Comparison of ENCODE assay signal across 16 mouse cellular contexts in the genomic region with DNA sequence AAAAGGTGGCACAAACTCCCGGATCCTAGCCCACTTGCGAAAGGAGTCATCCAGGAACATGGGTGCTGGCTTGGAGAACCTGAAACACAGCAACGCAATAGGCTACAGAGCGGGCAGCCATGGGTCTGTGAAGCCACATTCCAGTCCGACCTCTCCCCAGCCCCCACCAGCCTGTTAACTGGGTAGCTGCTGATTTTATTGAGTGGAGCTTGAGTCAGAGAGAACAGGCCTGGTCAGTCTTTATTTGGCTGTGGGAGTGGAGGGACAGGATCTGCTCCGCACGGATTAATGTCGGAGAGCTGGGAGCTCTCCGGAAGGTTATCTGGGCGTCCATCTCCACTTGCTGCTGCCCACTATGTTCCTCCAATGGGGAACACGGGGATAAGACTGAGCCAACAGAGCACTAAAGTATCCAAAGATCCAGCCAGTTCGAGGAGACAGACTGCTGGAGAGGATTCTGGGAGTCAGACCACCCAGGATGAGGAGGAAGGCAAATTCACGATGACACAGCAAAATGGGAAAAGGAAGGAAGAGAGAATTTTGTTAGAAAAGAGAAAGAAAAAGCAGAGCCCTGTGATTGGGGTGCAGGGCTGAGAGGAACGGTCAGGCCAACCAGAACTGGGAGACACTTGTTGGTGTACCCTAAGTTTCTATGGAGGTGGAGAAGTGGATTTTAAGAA. TPM values are rescaled to one million over a fixed set of nuclear protein-coding genes. Genes with fewer than 3 reads are reported as not detected.
DNase-seq lines count a peak whose midpoint lies in the region; ATAC-seq and TF ChIP-seq lines count a peak whose summit lies in the region.
"Had no signal": no experiment of that assay in that cellular context is flagged by ENCODE, and none has a peak within 500 bp of the region (broad histone marks: within the 10 kb centered on the region; RNA-seq: fewer than 3 reads in every experiment).

No protein-coding gene starts in this region.

- 0 out of 2 replicates have a peak, but pooled peaks cover 10% of the 10 kb centered on the region for H3K4me1 ChIP-seq in kidney, embryonic 15.5 days
- peaks cover 3% of the 10 kb centered on the region for H3K4me1 ChIP-seq in testis, adult 2 months (ENCODE audit: control insufficient read depth, insufficient read depth, low read length)
- H3K4me1 ChIP-seq in stomach, postnatal 0 days (replicated peaks; ENCODE audit: control insufficient read depth, insufficient read depth), result no peaks in the 10 kb centered on the region
- H3K4me1 ChIP-seq: forebrain, embryonic 10.5 days had no signal

- peaks cover 9% of the 10 kb centered on the region; the same call in 1 of the 2 replicates for H3K36me3 ChIP-seq in kidney, embryonic 15.5 days
- H3K36me3 ChIP-seq in testis, adult 2 months (ENCODE audit: control insufficient read depth, insufficient read depth, low read length), result no peaks in the 10 kb centered on the region
- H3K36me3 ChIP-seq in stomach, postnatal 0 days (ENCODE audit: control insufficient read depth, insufficient read depth, low read length), result no peaks in the 10 kb centered on the region
- H3K36me3 ChIP-seq: lung, embryonic 15.5 days had no signal

- TF ChIP-seq CTCF in testis, adult 2 months (IDR thresholded peaks at IDR 0.05; ENCODE audit: control insufficient read depth, insufficient read depth, insufficient replicate concordance, low read depth, low read length), result no peak
- no peak for TF ChIP-seq CTCF in stomach, postnatal 0 days (IDR thresholded peaks at IDR 0.05; ENCODE audit: low read depth)

- TF ChIP-seq EP300 in stomach, postnatal 0 days (optimal IDR thresholded peaks at IDR 0.05), result no peak

- 70% methylated on average over 14 of the region's 14 CpGs for WGBS in kidney, embryonic 15.5 days
- WGBS in stomach, postnatal 0 days, result 58% methylated on average over 14 of the region's 14 CpGs

- no peak for DNase-seq in kidney, postnatal 14 days
- no peak for DNase-seq in testis, postnatal 10 days (ENCODE audit: low spot score)
- peak; percentile 26 for DNase-seq in forelimb bud, embryonic 11.5 days (ENCODE audit: low read depth, low spot score)
- no peak for DNase-seq in stomach, postnatal 0 days (ENCODE audit: low spot score)
- no peak for DNase-seq in layer of hippocampus, postnatal 25 days (ENCODE audit: extremely low spot score in 1 of 2, low spot score in 1 of 2)
- DNase-seq: cerebellum, adult 9-10 months; gastrocnemius, postnatal 25 days; kidney, adult 8-10 months had no signal

- no peaks in the 10 kb centered on the region for H3K27me3 ChIP-seq in kidney, embryonic 15.5 days
- H3K27me3 ChIP-seq in testis, adult 2 months (ENCODE audit: control insufficient read depth, insufficient read depth, low read length), result no peaks in the 10 kb centered on the region
- no peaks in the 10 kb centered on the region for H3K27me3 ChIP-seq in stomach, postnatal 0 days (ENCODE audit: control insufficient read depth, insufficient read depth, low read length)
- H3K27me3 ChIP-seq: lung, embryonic 15.5 days had no signal

- no peak overlapping the region for H3K9ac ChIP-seq in kidney, embryonic 15.5 days
- H3K9ac ChIP-seq in stomach, postnatal 0 days (ENCODE audit: low read length), result no peak overlapping the region
- H3K9ac ChIP-seq: lung, embryonic 15.5 days had no signal

- no peak for ATAC-seq in kidney, embryonic 15.5 days (replicated peaks; ENCODE audit: low FRiP score)
- peak; percentile 42; the same call in 1 of the 2 replicates for ATAC-seq in stomach, postnatal 0 days (ENCODE audit: low FRiP score, low TSS enrichment)
- no peak for ATAC-seq in erythroid progenitor cell, adult 5-6 weeks (replicated peaks; ENCODE audit: low FRiP score, poor library complexity, severe bottlenecking)
- ATAC-seq: hindbrain, postnatal 0 days had no signal

- H3K9me3 ChIP-seq in kidney, embryonic 15.5 days (replicated peaks), result no peaks in the 10 kb centered on the region
- no peaks in the 10 kb centered on the region for H3K9me3 ChIP-seq in stomach, postnatal 0 days (ENCODE audit: control insufficient read depth, low read length)
- H3K9me3 ChIP-seq: forebrain, embryonic 10.5 days; lung, embryonic 15.5 days had no signal

- H3K27ac ChIP-seq in kidney, embryonic 15.5 days, result peak overlapping the region; percentile 2; the same call in 1 of the 2 replicates
- H3K27ac ChIP-seq in testis, adult 2 months (ENCODE audit: control insufficient read depth, insufficient read depth, low read depth, low read length), result peak overlapping the region; percentile 43; the same call in 1 of the 2 replicates
- no peak overlapping the region for H3K27ac ChIP-seq in stomach, postnatal 0 days (replicated peaks)
- H3K27ac ChIP-seq: forebrain, embryonic 10.5 days; hindbrain, postnatal 0 days; lung, embryonic 15.5 days had no signal

- no peak overlapping the region for H3K4me3 ChIP-seq in kidney, embryonic 15.5 days (replicated peaks)
- no peak overlapping the region for H3K4me3 ChIP-seq in testis, adult 2 months (ENCODE audit: control insufficient read depth, low read depth, low read length)
- H3K4me3 ChIP-seq in stomach, postnatal 0 days (ENCODE audit: low read depth, low read length), result no peak overlapping the region
- H3K4me3 ChIP-seq: forebrain, embryonic 10.5 days; lung, embryonic 15.5 days had no signal

- no peak for TF ChIP-seq POLR2A in testis, adult 2 months (IDR thresholded peaks at IDR 0.05; ENCODE audit: control insufficient read depth, low read depth, low read length)

- no peak overlapping the region for H3K4me2 ChIP-seq in kidney, embryonic 15.5 days
- H3K4me2 ChIP-seq in stomach, postnatal 0 days (replicated peaks; ENCODE audit: low read depth), result no peak overlapping the region
- H3K4me2 ChIP-seq: liver, embryonic 11.5 days; lung, embryonic 15.5 days had no signal

RNA-seq across cellular contexts. Expression of a gene that starts 34.9 kb away (rescaled TPM):
- 2.7 and 5.0 TPM in 2 replicates for polyA plus RNA-seq in kidney, embryonic 15.5 days (2015; fragmentation: Nextera tagmentation; extraction: Ambion mirVana)
- 9.0 and 10.2 TPM in 2 replicates for polyA plus RNA-seq in testis, adult 2 months (2012; rRNA removed)
- 3.8 TPM in 2 replicates for polyA plus RNA-seq in stomach, postnatal 0 days (2015; fragmentation: Nextera tagmentation; extraction: Ambion mirVana)
- total RNA-seq in erythroid progenitor cell, adult 5-6 weeks (2015; ENCODE audit: low replicate concordance), result 12.2 and 14.8 TPM in 2 replicates
- total RNA-seq in erythroid progenitor cell, adult 5-6 weeks (2017; ENCODE audit: low replicate concordance), result 12.0 and 13.0 TPM in 2 replicates
- 1 to 10 TPM; 1.9 to 2.2 TPM for total RNA-seq in layer of hippocampus, postnatal 25 days (2021)
- total RNA-seq: megakaryocyte-erythroid progenitor cell, adult 5-6 weeks had no signal

RNA-seq across cellular contexts. Expression of a gene that starts 49.7 kb away (rescaled TPM):
- 39.8 and 47.3 TPM in 2 replicates for polyA plus RNA-seq in kidney, embryonic 15.5 days (2015; fragmentation: Nextera tagmentation; extraction: Ambion mirVana)
- 207 and 222 TPM in 2 replicates for polyA plus RNA-seq in testis, adult 2 months (2012; rRNA removed)
- polyA plus RNA-seq in stomach, postnatal 0 days (2015; fragmentation: Nextera tagmentation; extraction: Ambion mirVana), result 21.5 and 24.6 TPM in 2 replicates
- 10.5 and 19.1 TPM in 2 replicates for total RNA-seq in erythroid progenitor cell, adult 5-6 weeks (2015; ENCODE audit: low replicate concordance)
- 14.5 and 17.9 TPM in 2 replicates for total RNA-seq in erythroid progenitor cell, adult 5-6 weeks (2017; ENCODE audit: low replicate concordance)
- total RNA-seq in layer of hippocampus, postnatal 25 days (2021), result 100 to 1,000 TPM; 131 to 146 TPM
